Mouse (Mus musculus): ENCODE data around the gene Edem2.
"Not testable (repeated sequence)": the region's sequence is repeated elsewhere in the genome, so short reads cannot be mapped to it uniquely, and the experiment has no call there.

Edem2 gene

DNA sequence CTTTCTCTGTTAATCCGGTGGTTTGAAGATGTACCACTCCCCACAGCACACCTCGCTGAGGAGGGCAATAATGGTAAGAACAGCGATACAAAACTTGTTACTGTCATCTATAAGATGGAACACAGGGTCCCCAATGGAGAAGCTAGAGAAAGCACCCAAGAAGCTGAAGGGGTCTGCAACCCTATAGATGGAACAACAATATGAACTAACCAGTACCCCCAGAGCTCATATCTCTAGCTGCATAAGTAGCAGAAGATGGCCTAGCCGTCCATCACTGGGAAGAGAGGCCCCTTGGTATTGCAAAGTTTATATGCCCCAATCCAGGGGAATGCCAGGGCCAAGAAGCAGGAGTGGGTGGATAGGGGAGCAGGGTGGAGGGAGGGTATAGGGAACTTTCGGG lies 6.5 kb upstream of the Edem2 start, which contains the start of gene Gm17581:
Gene Gm17581, minus strand, starts transcription at position 101 of the 400 bp plus-strand sequence.
- not testable (repeated sequence) for DNase-seq (ENCODE audit: low spot score)

DNA sequence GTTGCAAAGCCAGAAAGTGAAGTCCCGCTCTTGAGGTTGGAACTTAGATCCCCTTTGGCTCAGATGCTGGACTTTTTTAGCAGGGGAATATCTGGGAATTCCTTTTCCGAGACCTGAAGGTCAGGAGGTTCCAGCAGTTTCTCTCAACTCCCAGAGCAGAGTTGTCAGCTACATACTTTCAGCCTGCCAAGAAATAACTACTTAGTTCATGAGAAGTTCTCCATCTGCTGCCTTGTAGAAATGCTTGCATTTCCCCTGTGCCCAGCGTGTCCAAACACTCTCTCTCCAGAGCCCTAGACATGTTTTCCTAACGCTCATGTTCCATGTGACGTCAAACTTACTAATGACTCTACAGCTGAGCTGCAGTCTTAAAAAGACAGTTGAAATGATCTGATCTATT lies 5.8 kb upstream of the Edem2 start:
- no peak for DNase-seq (ENCODE audit: low spot score)

DNA sequence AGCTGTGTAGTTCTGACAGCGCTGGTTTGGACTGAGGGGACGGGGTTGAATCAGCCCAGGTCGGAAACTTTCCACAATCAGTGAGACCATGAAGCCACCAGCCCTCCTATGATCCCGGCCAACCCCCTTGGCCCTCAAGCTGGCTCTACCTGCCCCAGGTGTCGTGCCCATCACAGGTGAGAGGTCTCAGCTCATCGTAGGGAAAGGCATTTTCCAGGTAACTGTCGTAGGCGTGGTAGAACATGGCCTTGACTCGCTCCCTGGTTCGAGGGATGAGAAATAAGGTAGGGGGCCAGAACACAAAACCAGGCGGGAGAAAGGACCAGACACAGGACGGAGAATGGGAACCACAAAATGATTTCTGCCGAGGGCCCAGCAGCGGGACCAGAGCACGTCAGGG lies 533 bp downstream of the Edem2 start:
- DNase-seq (ENCODE audit: low spot score) = no peak

- no peak for DNase-seq (ENCODE audit: low spot score)
These were observed 1.4 kb downstream of the Edem2 start for GRCm38 (mm10) chr2:155727764-155728395.

DNA sequence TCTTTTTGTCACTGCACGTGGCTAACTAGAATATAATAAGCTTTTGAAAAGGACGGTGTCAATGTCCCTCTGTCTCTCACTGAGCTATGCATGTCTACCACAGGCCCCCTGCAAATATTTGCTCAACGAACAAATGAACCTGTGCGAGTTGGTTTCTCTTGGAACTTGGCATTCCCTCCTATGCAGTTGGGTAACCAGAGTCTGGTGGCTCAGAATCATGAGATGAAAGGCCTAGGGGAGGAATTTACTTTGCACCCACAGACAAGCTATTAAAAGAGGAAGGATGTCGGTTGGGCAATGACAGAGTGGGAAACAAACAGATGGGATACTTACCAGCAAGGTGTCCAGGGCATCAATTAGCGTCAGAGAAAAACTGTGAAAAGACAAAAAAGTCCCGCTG lies 3.0 kb downstream of the Edem2 start:
- no peak for DNase-seq (ENCODE audit: low spot score)

GRCm38 (mm10) chr2:155724526-155724925 lies 4.7 kb downstream of the Edem2 start:
- no peak for DNase-seq (ENCODE audit: low spot score)

GRCm38 (mm10) chr2:155724036-155724435 lies 5.2 kb downstream of the Edem2 start:
- no peak for DNase-seq (ENCODE audit: low spot score)

DNA sequence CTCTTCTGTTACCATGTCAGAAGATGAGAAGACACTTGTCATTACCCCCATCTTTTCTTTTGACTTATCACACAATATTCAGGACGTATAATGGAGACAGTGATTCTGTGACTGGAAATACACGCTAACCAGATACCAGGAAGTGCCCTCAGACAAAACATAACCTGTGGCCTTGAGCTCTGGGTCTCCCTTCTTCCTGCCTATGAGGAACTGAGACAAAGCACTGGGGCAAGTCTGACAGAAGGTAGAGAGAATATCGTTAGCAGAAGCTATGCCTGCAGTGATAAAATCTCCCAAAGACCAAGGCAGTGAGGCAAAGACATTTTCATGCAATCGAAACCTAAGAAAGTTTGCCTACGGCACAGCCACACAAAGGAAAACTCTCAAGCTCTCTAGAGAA lies 8.7 kb downstream of the Edem2 start:
- DNase-seq (ENCODE audit: low spot score) = no peak

DNA sequence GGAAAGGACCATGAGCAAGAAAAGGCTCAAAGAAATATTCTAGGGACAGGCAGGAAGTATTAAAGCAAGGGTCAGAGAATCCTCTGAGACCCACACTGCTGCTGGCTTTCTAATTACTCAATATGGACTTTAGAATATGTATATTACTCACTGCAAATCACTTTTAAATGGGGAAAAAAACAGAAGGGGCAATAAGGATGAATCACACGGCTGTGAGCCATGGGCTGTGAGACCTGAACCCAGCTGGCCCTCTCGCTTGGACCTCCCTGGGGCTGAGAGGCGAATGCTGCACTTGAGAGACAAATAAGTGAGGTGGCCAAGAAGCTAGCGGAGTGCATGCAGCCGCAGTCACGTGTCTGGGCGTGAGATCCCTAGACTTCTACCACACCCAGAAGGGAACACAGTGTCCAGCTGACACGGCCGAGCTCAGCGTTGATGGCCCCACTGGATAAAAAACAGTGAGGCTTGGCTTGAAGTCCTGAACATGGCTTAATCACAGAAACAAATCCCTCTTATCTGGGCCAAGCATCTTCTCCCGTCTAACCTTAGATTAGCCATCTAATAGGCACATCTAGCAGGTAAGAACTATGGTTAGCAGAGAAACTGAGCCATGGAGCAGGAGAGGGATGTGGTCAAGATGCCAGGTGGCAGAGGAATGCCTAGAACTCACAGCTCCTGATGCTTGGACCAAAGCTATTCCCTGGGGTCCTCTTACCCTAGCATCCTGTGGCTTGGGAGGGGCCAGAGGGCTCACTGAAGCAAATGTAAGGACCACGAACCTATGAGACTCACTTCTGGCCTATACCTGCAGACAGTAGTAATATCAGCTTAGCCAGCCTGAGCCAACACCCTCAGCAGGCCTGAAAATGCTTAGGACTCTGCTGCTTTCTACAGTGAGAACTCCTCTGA lies 11.9 kb downstream of the Edem2 start:
- DNase-seq (ENCODE audit: low spot score) = peak; percentile 44

DNA sequence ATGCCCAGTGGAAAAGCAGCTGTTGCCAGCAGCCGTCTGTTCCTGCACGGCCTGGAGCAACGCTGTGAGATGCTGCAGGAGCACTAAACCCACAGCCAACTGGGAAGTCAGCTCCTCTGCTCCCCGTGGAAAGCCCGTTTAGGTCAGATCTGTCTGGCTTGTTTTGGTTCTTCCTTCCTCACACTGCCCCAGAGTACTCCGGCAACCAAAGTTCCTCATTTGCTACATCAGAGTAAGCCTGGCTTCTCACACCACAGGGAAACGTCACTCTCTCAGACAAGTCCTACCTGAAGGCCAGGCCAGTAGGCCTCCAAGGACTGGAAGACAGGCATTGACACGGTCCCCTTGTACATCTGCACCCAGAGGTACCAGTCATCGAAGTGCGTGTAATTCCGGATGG lies 18.7 kb downstream of the Edem2 start:
- no peak for DNase-seq (ENCODE audit: low spot score)

DNA sequence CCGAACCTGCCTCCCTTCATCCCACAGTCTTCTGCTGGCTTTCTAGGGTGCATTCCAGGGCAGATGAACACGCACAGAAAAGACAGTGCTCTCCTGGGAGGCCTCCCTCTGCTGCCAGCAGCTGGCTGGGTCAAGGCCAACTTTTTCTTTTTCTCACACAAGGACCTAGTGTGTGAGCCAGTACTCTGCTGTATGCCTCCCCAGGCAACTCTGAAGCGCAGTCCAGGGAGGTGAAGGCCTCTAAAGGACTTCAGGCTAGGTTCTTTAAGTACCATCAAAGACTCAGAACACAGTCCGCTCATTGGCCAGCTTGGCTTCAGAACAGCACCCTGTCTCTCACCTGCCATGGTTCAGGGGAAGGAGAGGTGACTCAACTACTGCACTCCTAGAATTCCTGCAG lies 22.0 kb downstream of the Edem2 start:
- DNase-seq (ENCODE audit: low spot score) = peak; percentile 26

DNA sequence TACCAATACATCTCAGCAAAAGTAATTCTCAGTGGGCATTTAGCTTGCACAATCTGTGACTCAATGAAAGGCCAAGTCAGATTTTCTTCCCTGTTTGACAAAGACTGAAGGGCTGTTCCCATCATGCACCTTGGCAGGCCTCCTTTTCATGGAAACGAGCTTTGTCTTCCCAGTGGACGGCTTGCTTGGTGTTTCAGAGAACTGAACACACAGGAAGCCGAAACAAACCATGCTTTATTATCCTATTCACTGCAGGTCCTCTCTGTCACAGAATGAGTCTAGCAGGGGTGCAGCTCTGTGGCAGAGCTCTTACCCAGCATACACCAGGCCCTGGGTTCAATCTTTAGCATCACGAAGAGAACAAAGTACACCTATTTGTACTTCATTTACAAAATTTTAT lies 25.6 kb downstream of the Edem2 start:
- DNase-seq (ENCODE audit: low spot score) = no peak

DNA sequence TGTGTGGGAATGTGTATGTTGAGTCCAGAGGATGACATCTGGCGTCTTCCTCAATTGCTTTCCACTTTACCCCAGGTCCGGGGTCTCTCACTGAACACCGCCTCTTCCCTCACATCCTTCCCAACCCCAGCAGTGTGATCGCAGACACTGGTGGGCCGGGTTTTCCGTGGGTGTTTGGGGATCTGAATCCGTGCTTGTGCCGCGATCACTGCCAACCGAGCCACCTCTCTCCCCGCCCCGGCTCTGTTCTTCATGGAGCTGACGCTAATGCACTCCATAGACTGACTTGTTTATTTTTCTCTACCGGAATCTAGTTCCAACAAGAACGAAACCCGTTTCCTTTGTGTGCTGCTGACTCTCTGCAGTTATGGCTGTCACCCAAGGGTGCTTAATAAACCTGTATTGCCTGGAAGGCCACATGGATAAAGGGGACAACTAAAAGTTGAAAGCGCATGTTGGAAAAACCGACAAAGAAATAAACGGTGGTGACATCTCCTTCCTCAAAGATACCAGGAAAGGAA lies 27.8 kb downstream of the Edem2 start:
- no peak for DNase-seq (ENCODE audit: low spot score)

- not testable (repeated sequence) for DNase-seq (ENCODE audit: low spot score)
These were observed 30.8 kb downstream of the Edem2 start for GRCm38 (mm10) chr2:155698443-155698842.

DNA sequence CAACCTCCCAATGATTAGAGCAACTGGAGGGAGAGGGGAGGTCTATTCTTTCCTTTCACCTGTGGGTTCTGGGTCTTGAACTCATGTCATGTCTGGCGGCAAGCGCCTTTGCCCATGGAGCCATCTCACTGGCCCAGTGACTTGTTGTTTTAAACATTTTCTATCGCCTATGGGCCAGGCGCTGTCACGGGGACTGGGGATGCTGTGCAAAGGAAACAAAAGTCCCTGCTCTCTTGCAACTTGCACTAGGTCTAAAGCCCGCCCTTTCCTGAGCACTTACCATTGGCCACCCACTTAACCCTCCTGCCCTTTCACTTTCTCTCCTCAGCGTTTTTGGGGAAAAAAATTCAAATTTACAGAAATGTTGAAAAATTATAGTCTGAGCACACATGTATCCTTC lies 32.4 kb downstream of the Edem2 start:
- no peak for DNase-seq (ENCODE audit: low spot score)

DNA sequence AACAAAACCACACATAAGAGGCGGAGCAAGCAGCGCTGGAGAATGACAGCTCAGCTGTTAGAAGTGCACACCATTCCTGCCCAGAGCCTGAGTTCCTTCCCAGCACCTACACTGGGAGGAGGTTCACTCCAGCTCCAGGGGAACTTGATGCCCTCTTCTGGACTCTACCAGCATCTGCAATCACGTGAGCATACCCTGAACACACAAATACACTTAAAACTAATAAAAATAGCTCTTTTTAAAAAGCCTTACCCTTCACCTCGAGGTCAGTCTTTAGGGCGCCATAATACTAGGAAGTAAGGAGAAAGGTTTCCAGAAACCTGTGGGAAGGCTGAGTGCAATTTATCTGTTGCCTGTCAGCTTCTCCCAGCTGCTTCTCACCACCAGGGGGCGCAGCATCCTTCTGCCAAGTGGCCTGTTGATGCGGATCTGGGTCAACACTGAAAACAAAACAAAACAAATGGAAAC lies 33.1 kb downstream of the Edem2 start:
- peak; percentile 89 for DNase-seq (ENCODE audit: low spot score)

GRCm38 (mm10) chr2:155695316-155695715 lies 34.0 kb downstream of the Edem2 start:
- DNase-seq (ENCODE audit: low spot score) = no peak

DNA sequence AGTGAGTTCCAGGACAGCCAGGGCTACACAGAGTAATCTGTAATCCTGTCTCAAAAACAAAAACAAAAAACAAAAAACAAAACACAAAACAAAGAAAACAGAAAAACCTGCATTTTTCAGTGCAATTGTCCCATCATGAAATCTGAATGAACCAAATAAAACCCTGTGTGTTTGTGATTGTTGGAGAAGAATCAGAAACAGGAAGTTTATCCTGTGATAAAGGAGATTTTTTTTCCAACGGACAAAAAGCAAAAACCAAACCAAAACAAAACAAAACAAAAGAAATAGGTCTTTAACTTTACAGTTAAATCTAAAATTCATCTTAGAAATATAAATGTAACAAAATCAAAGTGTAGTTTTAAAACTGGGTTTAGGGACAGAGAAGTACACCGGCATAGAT lies 34.7 kb downstream of the Edem2 start:
- no peak for DNase-seq (ENCODE audit: low spot score)

DNA sequence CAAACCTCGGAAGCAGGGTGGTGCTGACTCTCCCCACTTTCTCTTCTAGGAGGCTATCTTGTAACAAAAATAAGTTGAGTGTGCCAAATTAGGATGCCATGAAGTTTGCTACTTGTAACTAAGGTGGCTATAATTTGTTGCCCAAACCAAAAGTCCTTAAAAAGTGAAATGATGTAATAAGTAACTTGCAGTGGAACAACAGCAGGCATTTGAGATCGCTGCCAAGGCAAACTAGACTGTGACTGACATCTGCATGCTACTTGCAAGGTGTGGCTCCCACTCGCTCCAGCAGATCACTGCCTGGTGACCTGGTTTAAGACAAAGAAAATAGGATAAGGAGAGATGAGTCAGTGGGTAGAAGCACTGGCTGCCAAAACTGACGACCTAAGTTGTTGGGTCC lies 36.1 kb downstream of the Edem2 start:
- no peak for DNase-seq (ENCODE audit: low spot score)

GRCm38 (mm10) chr2:155691723-155692493 lies 37.4 kb downstream of the Edem2 start, which contains the start of gene Trpc4ap:
Gene Trpc4ap, minus strand, starts transcription at chr2:155692384.
- peak; percentile 97 for DNase-seq (ENCODE audit: low spot score)

- DNase-seq (ENCODE audit: low spot score) = no peak
These were observed 37.9 kb downstream of the Edem2 start for GRCm38 (mm10) chr2:155691336-155691722.

DNA sequence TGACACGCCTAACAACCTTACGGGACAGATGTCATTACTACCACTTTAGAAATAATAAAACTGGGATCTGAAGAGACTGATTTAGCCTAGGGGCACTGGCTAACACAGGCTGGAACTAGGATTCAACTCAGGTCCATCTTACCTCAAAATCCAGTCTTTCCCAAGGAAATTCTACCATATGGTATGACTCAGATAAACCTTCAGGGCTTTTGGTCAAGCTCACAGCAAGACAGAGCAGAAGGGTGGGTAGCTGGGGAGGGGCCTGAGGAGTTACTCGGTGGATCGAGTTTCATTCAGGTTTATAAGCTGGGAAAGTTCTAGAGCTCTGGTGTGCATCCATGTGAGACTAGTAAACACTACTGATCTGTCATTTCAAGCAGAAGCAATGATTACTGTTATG lies 40.1 kb downstream of the Edem2 start:
- no peak for DNase-seq (ENCODE audit: low spot score)

Data from urinary bladder, postnatal 14 days (tissue).